Mouse (Mus musculus) frontal cortex, postnatal 36 days (tissue): ENCODE results near the gene Gm5938.

Experiments used
- DNase-seq, 2 experiments: peaks; one replicate each; pipeline ENCODE4 v3.0.0; 2022; ENCODE audit warnings: low spot score in 2 of 2

The Gm5938 gene

GRCm38 (mm10) chrX:78125167-78125566, at the start of gene Gm5938:
Gene Gm5938, plus strand, starts transcription at chrX:78125467.
- no peak for DNase-seq

- no peak for DNase-seq
These were observed 34.0 kb upstream of the Gm5938 start, which contains the start of gene Obp1a for GRCm38 (mm10) chrX:78091274-78091673. Gene Obp1a, minus strand, starts transcription at chrX:78091374.
